Mouse (Mus musculus) hindbrain, embryonic 13.5 days (tissue): ENCODE data around the gene Bcl2a1b. TPM values are rescaled to one million over a fixed set of nuclear protein-coding genes. Genes with fewer than 3 reads are reported as not detected.
"Not testable (repeated sequence)": the region's sequence is repeated elsewhere in the genome, so short reads cannot be mapped to it uniquely, and the experiment has no call there.

ENCODE experiments used
- ATAC-seq: fragments of 200-750 bp; cut with Nextera tagmentation; 2 replicates; pipeline ENCODE4 v1.8.0; 2017; ENCODE audit warnings: moderate TSS enrichment; ENCODE audit not compliant: low FRiP score
- H3K27ac ChIP-seq: fragments of 300-500 bp; sonication (generic); 2 replicates; pipeline ENCODE4 v1.5.1; 2015; ENCODE audit warnings: inconsistent platforms, mild to moderate bottlenecking, moderate library complexity
- H3K27me3 ChIP-seq: fragments of 300-500 bp; sonication (generic); 2 replicates; pipeline ENCODE4 v1.6.1; 2015; ENCODE audit warnings: mild to moderate bottlenecking, inconsistent platforms
- H3K36me3 ChIP-seq: fragments of 300-500 bp; sonication (generic); 2 replicates; pipeline ENCODE4 v1.6.1; 2015; ENCODE audit warnings: mild to moderate bottlenecking, inconsistent platforms
- H3K4me1 ChIP-seq: fragments of 300-500 bp; sonication (generic); replicated peaks from 2 replicates; pipeline ENCODE4 v1.6.1; 2015; ENCODE audit warnings: inconsistent platforms
- H3K4me2 ChIP-seq: fragments of 300-500 bp; sonication (generic); 2 replicates; pipeline ENCODE4 v1.6.1; 2015; ENCODE audit warnings: inconsistent platforms, mild to moderate bottlenecking, moderate library complexity
- H3K4me3 ChIP-seq: fragments of 300-500 bp; sonication (generic); 2 replicates; pipeline ENCODE4 v1.5.1; 2015; ENCODE audit warnings: mild to moderate bottlenecking, inconsistent platforms
- H3K9ac ChIP-seq: fragments of 300-500 bp; sonication (generic); 2 replicates; pipeline ENCODE4 v1.6.1; 2015; ENCODE audit warnings: mild to moderate bottlenecking, inconsistent platforms
- H3K9me3 ChIP-seq: fragments of 300-500 bp; sonication (generic); 2 replicates; pipeline ENCODE4 v1.6.1; 2016; ENCODE audit warnings: inconsistent platforms
- WGBS: fragments of 180-500 bp; shearing (Covaris S2); methylation state at CpG from one replicate; pipeline ENCODE4 v1.1.7; 2015; 5-methylcytosine and 5-hydroxymethylcytosine counted together
- polyA plus RNA-seq: library from polyadenylated mRNA; unstranded; fragments of >200 nt; fragmentation: Nextera tagmentation; extraction: Ambion mirVana; gene quantifications from 2 replicates; pipeline ENCODE4 v1.2.1, GENCODE M21; 2015

Gene Bcl2a1b
- polyA plus RNA-seq = 1.2 and 1.8 TPM in 2 replicates

DNA sequence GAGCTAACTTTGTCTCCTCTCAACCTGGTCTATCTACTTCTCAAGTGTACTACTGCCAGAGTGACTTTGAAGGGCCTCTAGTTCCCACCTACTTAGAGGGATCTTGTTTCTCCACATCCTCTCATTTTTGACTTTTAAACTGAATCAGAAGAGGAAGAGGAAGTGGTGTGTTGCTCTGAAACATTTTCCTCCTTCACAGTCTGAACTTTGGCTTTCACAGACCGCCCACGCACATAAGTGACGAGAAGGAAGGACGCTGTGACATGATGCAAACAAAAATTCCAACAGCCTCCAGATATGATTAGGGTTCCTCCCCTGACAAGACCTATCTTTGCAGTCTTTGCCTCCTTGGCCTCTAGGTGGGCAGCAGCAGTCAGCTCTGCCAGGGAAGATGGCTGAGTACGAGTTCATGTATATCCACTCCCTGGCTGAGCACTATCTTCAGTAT is at the start of gene Bcl2a1b, which contains the start of gene Gm29094:
Gene Bcl2a1b (plus strand): TSS at position 241 of the 448 bp plus-strand sequence.
Gene Gm29094 (plus strand): TSS at position 411 of the 448 bp plus-strand sequence.
- H3K9ac ChIP-seq, H3K9me3 ChIP-seq, H3K4me2 ChIP-seq, H3K27ac ChIP-seq, H3K4me3 ChIP-seq, H3K36me3 ChIP-seq, H3K27me3 ChIP-seq, ATAC-seq, H3K4me1 ChIP-seq: not testable (repeated sequence)
- WGBS = 95% methylated on average over 5 of the region's 5 CpGs

DNA sequence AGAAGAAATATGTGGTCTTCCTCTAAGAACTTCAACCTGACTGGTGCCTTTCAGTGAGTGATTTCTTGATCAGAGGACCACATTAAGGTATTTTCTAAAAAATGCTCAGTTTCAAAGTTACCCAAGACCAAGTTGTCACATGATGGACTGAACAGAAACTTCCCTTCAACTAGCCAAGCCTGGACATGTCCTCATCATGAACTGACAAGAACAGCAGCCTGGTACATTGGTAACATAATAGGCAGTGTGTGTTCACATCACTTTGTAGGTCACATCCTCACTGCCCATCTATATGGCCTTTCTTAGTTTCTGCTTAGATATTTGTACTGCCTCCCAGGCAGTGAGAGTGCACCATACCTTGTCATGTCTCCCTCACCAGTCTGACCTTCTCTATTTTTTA is 26.5 kb upstream of the Bcl2a1b start:
- H3K4me2 ChIP-seq, H3K9ac ChIP-seq, H3K4me1 ChIP-seq, H3K9me3 ChIP-seq, H3K27me3 ChIP-seq, H3K4me3 ChIP-seq, H3K27ac ChIP-seq, ATAC-seq, H3K36me3 ChIP-seq: not testable (repeated sequence)

DNA sequence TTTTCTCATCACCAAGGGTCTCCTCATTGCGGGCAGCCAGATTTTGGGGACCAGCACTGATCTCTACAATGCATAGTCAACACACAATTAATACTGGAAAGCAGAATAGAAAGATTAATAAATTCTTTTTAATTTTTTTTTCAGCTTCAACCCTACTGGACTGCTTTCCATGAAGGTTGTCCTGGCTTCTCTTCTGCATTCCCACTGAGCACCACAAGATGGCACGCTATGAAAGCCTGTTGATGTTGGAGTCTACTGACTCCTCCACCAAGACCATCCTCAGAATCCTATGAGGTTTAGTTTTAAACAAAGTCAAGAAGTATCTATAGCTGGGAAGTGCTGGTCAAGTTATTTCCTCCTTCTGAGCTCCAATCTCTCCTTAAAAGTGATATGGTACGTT is 20.2 kb upstream of the Bcl2a1b start:
- not testable (repeated sequence) for H3K4me2 ChIP-seq, H3K9me3 ChIP-seq, ATAC-seq, H3K27ac ChIP-seq, H3K9ac ChIP-seq, H3K36me3 ChIP-seq, H3K4me1 ChIP-seq, H3K4me3 ChIP-seq, H3K27me3 ChIP-seq
- 35% methylated on average over 2 of the region's 3 CpGs for WGBS

DNA sequence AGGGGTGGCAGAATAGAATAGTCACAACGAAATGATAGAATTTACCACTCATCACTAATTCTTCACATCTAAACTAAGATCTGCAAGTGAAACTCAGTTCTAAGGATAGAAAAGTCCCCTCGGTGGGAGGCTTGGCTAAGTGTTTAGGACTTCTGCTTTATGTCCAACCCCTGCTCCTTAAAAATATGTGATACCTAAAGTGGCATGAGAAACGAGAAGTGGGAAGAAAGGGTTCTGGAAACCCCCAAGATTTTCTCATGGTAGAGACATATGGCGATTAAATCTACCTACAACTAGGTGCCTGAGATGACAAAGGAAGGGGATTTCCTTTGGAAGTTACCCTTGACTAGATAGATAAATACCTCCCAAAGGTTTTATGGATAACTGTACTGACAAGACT is 19.5 kb upstream of the Bcl2a1b start:
- H3K36me3 ChIP-seq, H3K4me2 ChIP-seq, H3K27me3 ChIP-seq, H3K4me1 ChIP-seq, ATAC-seq, H3K9me3 ChIP-seq, H3K27ac ChIP-seq, H3K4me3 ChIP-seq, H3K9ac ChIP-seq: not testable (repeated sequence)
- WGBS = 88% methylated on average over 4 of the region's 4 CpGs

DNA sequence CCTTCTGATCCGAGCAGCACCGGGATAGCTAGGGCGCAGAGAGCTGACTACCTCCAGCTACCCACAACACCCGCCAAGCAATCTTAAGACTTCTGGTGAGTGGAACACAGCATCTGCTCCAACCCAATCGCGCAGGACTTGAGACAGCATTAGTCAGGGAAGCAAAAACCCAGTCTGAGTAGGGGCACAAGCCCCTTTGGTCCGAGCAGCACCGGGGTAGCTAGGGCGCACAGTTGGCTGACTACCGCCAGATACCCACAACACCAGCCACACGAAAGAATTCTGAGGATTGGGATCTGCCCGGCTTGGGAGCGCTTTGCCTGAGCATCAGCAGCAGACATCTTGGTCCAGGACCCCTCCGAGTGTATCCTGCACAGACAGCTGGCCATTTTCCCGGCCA is 12.0 kb upstream of the Bcl2a1b start:
- not testable (repeated sequence) for H3K4me3 ChIP-seq, H3K4me2 ChIP-seq, H3K27me3 ChIP-seq, ATAC-seq, H3K36me3 ChIP-seq, H3K9ac ChIP-seq, H3K4me1 ChIP-seq, H3K9me3 ChIP-seq, H3K27ac ChIP-seq
- WGBS = 80% methylated on average over 15 of the region's 15 CpGs

DNA sequence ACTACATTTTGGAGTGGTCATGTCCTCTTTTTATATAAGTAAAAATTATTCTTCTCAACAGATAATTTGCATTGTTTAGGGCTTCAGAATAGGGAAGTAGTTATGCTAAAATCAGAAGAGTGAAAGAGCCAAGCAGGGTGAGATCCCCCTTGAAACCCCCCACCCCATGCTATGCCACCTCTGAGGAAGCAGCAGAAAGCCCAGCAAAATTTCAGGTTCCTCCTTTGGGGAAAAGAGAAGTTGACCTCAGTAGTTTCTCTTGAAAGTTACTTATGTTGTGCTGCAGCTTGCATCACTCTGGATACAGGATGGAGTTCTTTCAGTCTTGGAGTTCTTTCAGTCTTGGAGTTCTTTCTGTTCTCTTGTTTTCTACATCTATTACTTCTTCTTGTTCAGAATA is 3.5 kb upstream of the Bcl2a1b start:
- not testable (repeated sequence) for ATAC-seq, H3K27ac ChIP-seq, H3K36me3 ChIP-seq, H3K9ac ChIP-seq, H3K4me1 ChIP-seq, H3K4me2 ChIP-seq, H3K4me3 ChIP-seq, H3K9me3 ChIP-seq, H3K27me3 ChIP-seq

DNA sequence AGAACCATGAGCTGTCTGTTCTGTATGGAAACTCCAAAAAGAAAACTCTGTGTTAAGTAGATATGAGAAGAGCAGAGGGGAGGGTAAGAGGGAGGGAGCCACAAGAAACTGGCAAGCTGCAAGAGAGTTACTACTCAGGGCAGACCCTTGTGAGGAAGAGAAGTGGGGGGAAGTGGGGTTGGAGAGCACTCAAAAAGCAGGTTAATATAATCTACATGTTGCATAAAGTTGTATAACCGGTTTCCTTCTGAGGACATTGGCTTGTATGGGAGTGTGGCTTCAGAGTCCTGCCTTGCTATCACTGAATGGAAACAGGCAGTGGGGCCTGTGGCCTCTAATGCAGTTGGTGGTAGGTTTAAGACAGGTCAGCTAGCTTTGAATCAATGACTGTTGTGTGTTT is 1.5 kb upstream of the Bcl2a1b start:
- H3K9me3 ChIP-seq, H3K27ac ChIP-seq, H3K36me3 ChIP-seq, H3K27me3 ChIP-seq, H3K4me3 ChIP-seq, H3K4me1 ChIP-seq, H3K4me2 ChIP-seq, H3K9ac ChIP-seq, ATAC-seq: not testable (repeated sequence)
- WGBS = 69% methylated on average over 1 of the region's 1 CpGs

DNA sequence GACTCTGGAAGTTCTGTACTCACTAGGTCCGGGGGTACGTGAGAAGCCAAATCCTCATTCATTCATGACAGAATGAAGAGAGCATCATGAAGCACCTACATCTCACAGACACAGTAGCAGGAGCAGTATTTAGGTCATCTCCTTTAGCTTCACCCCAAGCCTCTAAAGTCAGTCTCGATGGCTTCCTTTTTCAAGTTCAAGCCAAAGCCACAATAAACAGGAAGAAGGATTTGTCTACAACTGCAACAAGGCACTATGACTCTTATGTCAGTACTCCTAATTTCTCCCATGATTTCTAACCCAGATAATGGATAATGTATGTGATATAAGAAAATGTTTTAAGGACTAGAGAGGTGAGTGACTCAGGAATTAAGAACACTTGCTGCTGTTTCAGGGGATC is 660 bp upstream of the Bcl2a1b start:
- ATAC-seq, H3K4me3 ChIP-seq, H3K9me3 ChIP-seq, H3K4me1 ChIP-seq, H3K9ac ChIP-seq, H3K27me3 ChIP-seq, H3K4me2 ChIP-seq, H3K27ac ChIP-seq, H3K36me3 ChIP-seq: not testable (repeated sequence)
- 92% methylated on average over 3 of the region's 3 CpGs for WGBS

DNA sequence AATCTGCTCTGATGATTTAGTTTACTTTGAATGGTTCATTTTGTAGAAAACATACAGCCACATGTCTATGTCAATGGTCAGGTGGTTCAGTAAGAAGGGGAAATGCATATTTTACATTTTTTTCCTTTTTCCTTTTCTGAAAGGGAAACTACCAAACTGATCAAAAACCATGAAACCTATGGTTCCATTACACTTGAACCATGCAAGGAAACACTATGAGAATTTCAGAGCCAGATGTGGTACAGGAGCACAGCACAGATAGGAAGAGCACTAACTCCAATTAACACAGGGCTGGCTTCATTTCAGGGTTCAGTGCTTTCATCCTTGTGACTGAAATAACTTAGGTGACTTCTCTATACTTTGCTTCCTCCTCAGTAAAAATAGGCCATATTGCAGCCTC is 3.2 kb downstream of the Bcl2a1b start:
- not testable (repeated sequence) for H3K27me3 ChIP-seq, H3K4me2 ChIP-seq, H3K9me3 ChIP-seq, H3K4me1 ChIP-seq, H3K4me3 ChIP-seq, ATAC-seq, H3K9ac ChIP-seq, H3K36me3 ChIP-seq, H3K27ac ChIP-seq

DNA sequence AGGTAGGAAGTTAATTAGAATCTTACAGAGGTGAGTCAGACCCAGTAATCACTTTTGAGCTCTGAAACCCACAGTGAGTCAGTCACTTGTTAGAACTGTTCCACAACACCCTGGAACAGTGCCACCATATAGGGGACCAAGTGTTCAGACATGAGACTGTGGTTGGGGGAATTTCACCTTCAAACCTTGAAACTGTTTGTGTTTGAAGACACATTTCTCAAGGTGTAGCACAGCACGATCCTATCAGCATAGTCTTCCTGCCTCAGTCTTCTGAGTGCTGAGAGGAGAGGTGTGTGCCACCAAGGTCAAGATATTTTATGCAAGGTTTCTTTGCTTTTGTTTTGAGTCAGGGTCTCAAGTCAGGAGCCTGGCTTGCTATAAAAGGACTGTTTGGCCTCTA is 9.9 kb downstream of the Bcl2a1b start:
- H3K36me3 ChIP-seq, H3K4me3 ChIP-seq, H3K9me3 ChIP-seq, H3K27ac ChIP-seq, H3K4me2 ChIP-seq, ATAC-seq, H3K27me3 ChIP-seq, H3K4me1 ChIP-seq, H3K9ac ChIP-seq: not testable (repeated sequence)
- WGBS = 55% methylated on average over 1 of the region's 1 CpGs

DNA sequence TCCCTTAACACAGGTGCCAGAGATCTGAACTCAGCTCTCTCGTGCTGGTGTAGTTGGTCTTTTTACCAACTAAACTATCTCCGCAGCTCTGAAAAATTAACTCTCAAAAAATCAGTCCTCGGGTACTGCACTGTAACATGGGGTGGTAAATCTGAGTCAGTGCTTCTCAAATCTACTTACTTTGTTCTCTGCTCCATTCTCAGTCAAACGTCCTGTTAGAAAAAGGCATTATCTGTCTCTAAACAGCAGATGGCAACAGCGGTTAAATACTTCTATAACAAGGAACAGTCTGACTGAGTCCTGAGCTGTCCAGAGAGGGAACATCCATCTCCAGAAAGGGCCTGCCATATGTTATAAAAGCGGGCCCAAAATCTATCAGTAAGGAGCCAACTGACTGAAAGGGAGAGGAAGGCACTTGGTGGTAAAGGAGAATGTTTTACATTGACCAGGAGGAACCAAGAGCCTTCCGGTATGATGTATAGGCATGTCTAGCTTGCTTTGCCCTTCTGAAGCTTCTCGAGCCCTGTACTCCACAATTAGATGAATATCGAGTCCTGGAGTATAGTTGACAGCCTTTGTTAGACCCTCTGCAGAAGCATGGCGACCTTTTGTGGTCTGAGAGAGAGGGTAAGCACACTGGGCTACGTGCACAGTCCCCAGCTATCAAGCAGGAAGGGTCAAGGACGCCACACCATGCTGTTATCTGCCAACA is 11.5 kb downstream of the Bcl2a1b start, which contains the start of gene Mthfs:
Gene Mthfs (plus strand): TSS at position 324 of the 712 bp plus-strand sequence.
- not testable (repeated sequence) for H3K9me3 ChIP-seq, H3K4me1 ChIP-seq, H3K36me3 ChIP-seq, H3K27me3 ChIP-seq
- Histone ChIP-seq H3K4me2 (peak within 1 kb of the TSS; percentile 51), H3K4me3 (peak within 1 kb of the TSS; percentile 34), H3K9ac (peak within 1 kb of the TSS; percentile 60; the same call in 1 of the 2 replicates), H3K27ac (peak within 1 kb of the TSS; percentile 85)
- 27% methylated on average over 9 of the region's 12 CpGs for WGBS
- ATAC-seq = peak; percentile 77

DNA sequence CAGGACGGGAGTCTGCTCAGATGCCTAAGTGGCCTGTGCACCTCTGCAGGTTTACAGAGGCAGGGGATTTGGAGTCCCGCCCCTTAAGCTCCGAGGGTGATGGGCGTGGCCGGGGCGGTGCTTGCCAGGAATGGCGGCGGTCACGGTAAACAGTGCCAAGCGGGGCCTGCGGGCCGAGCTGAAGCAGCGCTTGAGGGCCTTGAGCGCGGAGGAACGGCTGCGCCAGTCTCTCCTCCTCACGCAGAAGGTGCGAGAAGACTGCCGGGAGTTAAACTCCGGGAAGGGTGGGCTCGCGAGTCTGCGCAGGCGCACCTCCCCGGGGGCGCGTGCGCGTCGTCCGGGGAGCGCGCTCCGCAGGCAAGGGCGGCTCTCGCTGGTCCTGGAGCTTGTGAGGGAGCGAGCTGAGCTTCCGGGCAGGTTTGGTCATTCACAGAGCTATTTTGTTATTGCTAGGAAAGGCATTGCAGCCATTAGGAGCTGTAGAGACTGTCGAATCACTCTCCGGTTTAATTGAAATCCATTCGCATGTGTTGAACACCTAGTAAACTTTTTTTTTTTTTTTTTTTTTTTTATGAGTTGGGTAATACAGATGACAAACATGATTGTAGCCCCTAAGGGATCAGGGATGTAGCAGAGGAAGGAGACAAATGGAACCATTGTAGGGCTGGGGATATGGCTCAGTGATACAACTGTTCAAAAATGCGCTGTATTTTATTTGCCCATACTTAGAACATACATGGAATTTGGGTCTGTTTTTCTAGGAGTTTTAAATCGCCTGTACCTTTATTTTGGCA is 12.3 kb downstream of the Bcl2a1b start:
- H3K4me1 ChIP-seq, H3K9me3 ChIP-seq, H3K27me3 ChIP-seq, H3K36me3 ChIP-seq: not testable (repeated sequence)
- H3K4me2 ChIP-seq = peak overlapping the region; percentile 51
- peak overlapping the region; percentile 34 for H3K4me3 ChIP-seq
- peak overlapping the region; percentile 35; the same call in 1 of the 2 replicates for H3K9ac ChIP-seq
- H3K27ac ChIP-seq = peak overlapping the region; percentile 77
- peak; percentile 97 for ATAC-seq
- 5% methylated on average over 12 of the region's 44 CpGs for WGBS

DNA sequence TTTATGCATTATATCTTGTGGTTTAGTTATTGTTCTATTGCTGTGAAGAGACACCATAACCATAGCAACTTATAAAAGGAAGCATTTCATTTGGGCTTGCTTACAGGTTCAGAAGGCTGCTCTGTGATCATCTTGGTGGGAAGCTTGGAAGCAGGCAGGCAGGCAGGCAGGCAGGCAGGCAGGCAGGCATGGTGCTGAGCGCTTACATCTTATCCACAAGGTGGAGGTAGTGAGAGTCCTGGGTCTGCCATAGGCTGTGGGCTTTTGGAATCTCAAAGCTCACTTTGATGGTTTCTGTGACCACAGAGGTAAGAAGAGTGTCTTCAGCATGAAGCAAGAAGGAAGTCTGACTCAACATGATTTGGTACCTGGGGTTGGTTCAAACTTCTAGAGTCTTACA is 13.4 kb downstream of the Bcl2a1b start:
- H3K27me3 ChIP-seq, H3K4me1 ChIP-seq, H3K4me2 ChIP-seq, H3K4me3 ChIP-seq, H3K9me3 ChIP-seq, H3K27ac ChIP-seq, H3K9ac ChIP-seq, H3K36me3 ChIP-seq: not testable (repeated sequence)
- ATAC-seq = 0 out of 2 replicates have a peak, but pooled peaks have one; percentile 6
- WGBS = 31% methylated on average over 1 of the region's 1 CpGs
